Mouse (Mus musculus): ENCODE measurements around the gene Cyfip1.

Cyfip1 gene

GRCm38 (mm10) chr7:55865044-55865443 lies 23.5 kb downstream of the Cyfip1 start:
- DNase-seq (ENCODE audit: low read depth, low spot score) = no peak

GRCm38 (mm10) chr7:55865750-55866416 lies 24.3 kb downstream of the Cyfip1 start:
- DNase-seq (ENCODE audit: low read depth, low spot score) = no peak

DNA sequence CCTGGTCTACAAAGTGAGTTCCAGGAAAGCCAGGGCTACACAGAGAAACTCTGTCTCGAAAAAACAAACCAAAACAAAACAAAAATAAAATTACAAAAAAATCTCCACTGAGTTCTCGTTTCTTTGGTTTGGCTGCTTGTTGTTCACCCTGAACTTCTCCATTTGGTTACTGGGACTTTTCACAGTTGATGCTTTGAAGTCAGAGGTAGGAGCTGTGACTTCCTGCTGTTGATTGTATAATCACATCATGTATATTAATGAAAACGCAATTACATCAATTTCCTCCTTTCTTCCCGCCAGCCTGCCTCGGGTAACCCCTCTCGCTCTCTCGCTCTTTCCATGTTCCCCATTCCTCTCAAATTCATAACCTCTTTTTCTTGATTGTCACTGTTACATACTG lies 26.7 kb downstream of the Cyfip1 start:
- peak; percentile 45 for DNase-seq (ENCODE audit: low read depth, low spot score)

- peak; percentile 30 for DNase-seq (ENCODE audit: low read depth, low spot score)
Measured at GRCm38 (mm10) chr7:55869220-55869619, 27.7 kb downstream of the Cyfip1 start.

DNA sequence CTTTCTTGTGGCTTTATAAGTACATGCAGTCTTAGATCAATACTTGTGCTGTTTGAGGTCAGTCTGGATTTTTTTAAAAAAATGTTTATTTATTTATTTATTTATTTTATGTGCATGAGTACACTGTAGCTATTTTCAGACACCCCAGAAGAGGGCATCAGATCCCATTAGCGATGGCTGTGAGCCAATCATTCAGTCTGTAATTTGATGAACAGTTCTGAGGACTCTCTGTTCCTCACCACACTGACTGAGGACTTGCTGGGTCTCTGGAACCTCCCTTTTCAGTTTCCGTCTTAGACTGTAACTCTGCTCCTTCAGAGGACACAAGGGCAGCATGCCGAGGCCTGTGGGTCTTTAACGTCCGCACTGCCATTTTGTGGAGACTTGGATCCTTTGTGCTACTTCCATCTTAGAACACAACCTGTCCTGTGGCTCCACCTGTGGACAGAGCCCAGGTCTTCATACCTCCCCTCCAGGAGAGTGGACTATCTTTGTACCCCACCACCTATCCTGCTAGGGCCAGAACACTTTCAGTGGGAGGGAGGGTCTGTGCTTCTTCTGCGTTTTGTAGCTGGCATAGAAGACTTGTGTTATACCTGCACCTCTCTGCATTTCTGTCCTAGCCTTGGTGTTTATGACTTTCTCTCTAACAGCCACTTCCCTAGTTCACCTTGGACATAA lies 28.9 kb downstream of the Cyfip1 start:
- peak; percentile 23 for DNase-seq (ENCODE audit: low read depth, low spot score)

- DNase-seq (ENCODE audit: low read depth, low spot score) = no peak
Measured at GRCm38 (mm10) chr7:55871476-55871875, 29.9 kb downstream of the Cyfip1 start.

- DNase-seq (ENCODE audit: low read depth, low spot score) = peak; percentile 39
Measured at GRCm38 (mm10) chr7:55874703-55875102, 33.2 kb downstream of the Cyfip1 start.

- no peak for DNase-seq (ENCODE audit: low read depth, low spot score)
Measured at GRCm38 (mm10) chr7:55877721-55878120, 36.2 kb downstream of the Cyfip1 start.

DNA sequence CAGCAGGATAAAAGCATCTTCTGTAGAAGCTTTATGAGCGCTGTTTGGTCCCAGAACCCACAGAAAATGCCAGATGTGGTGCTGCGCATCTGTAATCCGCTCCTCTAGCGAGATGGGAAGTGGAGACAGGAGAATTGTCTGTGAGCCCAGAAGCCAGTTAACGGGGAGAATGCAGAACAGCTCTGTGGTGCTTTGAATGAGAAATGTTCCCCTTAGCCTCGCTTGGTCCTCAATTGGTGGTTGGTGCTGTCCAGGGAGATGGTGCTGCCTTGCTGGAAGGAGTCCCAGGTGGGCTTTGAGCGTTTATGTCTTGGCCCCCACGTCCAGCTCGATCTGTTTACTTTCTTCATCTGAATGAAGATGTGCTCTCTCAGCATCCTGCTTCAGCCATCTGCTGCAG lies 39.3 kb downstream of the Cyfip1 start:
- DNase-seq (ENCODE audit: low read depth, low spot score) = no peak

DNA sequence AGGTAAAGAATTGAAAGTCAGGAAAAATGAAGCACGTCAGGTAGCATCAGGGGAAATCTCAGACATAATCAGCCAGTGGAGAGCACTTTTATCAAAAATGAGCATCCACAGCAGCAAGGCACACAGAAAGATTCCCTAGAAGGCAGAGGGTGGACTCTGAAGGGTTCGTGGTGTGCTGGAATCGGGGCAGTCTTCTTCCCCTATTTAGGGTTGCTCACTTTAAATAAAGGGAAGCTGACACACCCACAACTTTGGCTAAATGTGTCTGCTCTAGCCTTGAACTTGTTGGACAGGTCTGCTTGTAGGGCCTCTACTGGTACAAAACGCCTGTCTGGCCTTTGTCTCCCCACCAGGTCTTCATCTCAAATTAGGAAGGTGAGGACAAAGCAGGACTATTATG lies 47.1 kb downstream of the Cyfip1 start:
- DNase-seq (ENCODE audit: low read depth, low spot score) = no peak

- no peak for DNase-seq (ENCODE audit: low read depth, low spot score)
Measured at GRCm38 (mm10) chr7:55889996-55890395, 48.5 kb downstream of the Cyfip1 start.

- no peak for DNase-seq (ENCODE audit: low read depth, low spot score)
Measured at GRCm38 (mm10) chr7:55890731-55891130, 49.2 kb downstream of the Cyfip1 start.

GRCm38 (mm10) chr7:55891797-55892196 lies 50.3 kb downstream of the Cyfip1 start:
- no peak for DNase-seq (ENCODE audit: low read depth, low spot score)

DNA sequence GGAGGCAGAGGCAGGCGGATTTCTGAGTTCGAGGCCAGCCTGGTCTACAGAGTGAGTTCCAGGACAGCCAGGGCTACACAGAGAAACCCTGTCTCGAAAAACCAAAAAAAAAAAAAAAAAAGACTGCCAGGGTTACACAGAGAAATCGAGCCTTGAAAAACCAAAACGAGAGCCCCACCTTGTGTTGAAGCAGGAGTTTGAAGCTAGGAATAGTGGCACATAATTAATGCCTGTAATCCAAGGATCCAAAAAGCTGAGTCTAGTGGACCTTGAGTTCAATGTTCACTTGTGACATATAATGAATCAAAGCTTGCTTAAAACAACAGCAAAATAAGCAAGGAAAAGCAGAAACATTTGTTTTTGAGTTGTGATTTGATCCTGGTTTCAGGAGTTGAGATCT lies 62.2 kb downstream of the Cyfip1 start:
- no peak for DNase-seq (ENCODE audit: low read depth, low spot score)

DNA sequence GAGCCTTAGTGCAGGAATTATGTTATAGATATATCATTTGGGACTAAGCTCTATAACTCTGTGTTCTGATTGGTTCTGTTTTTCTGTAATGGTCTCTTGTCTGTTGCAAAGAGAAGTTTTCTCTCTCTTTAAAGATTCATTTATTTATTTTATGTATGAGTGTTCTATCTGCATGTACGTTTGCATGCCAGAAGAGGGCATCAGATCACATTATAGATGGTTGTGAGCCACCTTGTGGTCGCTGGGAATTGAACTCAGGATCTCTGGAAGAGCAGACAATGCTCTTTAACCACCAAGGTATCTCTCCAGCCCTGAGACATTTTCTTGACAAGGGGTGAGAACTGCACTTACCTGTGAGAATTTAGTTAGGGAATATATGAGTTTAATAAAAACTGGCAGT lies 63.9 kb downstream of the Cyfip1 start:
- DNase-seq (ENCODE audit: low read depth, low spot score) = no peak

DNA sequence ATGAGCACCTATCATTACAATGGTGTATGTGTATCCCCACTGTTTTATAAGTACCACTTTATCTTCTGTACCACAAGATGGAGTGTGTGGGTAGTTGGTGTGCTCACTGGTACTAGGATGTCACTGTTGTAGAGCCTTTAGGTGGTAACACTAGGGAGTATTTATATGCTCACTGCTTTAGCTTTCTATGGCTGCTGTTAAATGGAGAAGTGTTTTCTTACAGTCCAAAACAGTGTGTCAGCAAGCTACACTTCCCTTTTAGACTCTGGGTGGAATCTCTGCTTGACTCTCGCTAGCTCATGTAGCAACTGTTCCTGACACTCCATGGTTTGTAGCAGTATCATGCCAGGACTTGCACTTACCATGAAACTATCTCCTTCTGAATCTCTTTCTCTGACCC lies 68.0 kb downstream of the Cyfip1 start:
- DNase-seq (ENCODE audit: low read depth, low spot score) = no peak

- DNase-seq (ENCODE audit: low read depth, low spot score) = no peak
Measured at GRCm38 (mm10) chr7:55910356-55910755, 68.8 kb downstream of the Cyfip1 start.

GRCm38 (mm10) chr7:55911371-55911770 lies 69.8 kb downstream of the Cyfip1 start:
- peak; percentile 48 for DNase-seq (ENCODE audit: low read depth, low spot score)

DNA sequence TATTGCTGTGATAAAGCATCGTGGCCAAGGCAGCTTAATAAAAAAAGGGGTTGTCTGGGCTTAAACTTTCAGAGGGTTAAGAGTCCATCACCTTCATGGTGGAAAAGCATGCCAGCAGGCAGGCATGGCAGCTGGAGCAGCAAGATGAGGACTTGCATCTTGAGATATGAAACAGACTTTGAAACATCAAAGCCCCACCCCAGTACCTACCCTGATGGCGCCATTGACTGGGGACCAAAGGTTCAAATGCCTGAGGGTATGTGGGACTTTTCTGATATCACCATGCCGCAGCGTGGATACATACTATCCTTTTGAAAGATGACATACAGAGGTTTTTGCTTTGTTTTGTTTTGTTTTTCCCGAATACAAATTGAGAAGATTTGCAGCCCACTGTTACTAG lies 70.6 kb downstream of the Cyfip1 start:
- no peak for DNase-seq (ENCODE audit: low read depth, low spot score)

DNA sequence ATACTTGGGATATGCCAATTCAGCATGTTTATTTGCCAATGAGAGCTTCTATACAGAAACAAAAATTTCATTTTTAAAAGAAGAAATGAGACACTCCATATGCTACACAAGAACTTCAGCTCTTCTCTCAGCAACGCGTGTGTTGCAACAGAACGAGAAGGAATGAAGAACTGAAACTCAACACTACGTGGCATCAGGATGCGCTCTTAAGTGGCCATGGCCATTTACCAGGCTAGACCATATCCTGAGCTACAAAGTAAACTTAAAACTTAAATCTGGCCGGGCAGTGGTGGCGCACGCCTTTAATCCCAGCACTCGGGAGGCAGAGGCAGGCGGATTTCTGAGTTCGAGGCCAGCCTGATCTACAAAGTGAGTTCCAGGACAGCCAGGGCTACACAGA lies 76.8 kb downstream of the Cyfip1 start:
- DNase-seq (ENCODE audit: low read depth, low spot score) = peak; percentile 58

GRCm38 (mm10) chr7:55927262-55927661 lies 85.7 kb downstream of the Cyfip1 start:
- no peak for DNase-seq (ENCODE audit: low read depth, low spot score)

GRCm38 (mm10) chr7:55928649-55929048 lies 87.1 kb downstream of the Cyfip1 start:
- no peak for DNase-seq (ENCODE audit: low read depth, low spot score)

DNA sequence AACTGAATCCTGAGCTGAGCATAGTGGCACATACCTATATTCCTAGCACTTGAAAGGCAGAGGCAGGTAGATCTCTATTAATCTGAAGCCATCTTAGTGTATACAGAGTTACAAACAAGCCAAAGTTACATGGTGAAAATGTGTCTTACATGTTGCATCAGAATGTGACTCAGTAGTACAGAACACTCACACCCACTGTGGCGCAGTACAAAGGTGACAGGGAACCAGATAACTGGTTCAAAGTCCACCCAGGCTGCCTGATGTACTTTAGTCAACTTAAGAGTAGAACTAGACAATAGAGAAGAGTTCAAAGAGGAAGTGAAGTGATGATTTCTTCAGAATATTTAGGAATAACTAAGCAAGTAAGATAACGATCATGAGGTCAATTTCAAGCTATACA lies 93.5 kb downstream of the Cyfip1 start:
- DNase-seq (ENCODE audit: low read depth, low spot score) = no peak
